In the genomic region with DNA sequence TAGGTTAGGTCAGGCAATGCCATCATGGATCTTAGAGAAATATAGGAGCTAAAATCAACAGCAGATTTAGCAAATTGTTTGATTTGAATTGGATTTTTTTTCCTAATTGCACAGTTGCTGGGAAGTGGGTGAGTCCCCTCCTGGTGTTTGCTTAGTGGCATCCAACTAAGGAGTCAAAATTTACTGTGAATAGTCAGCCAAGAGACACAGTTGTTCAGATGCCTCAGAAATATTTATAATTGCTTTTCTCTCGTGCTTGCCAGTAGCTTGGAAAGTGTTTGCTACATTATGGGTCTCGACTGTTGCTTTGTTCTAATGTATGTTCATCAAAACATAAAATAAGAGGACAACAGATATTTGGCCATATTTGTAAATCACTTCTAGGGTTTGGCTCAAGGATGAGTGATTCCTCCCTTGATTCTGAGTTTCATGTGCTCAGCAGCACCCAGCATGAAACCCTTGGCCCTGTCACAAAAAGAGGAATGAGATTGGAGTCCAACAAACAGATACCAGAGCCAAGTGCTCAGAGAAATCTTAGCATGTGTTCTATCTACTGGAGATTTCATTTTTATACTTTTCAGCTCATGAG, we compare ENCODE assay signal across 15 mouse cellular contexts.
A peak's percentile ranks its signal among the peaks of the same experiment; 100 is the strongest.
DNase-seq lines count a peak whose midpoint lies in the region; ATAC-seq and TF ChIP-seq lines count a peak whose summit lies in the region.
"Had no signal": no experiment of that assay in that cellular context is flagged by ENCODE, and none has a peak within 500 bp of the region (broad histone marks: within the 10 kb centered on the region; RNA-seq: fewer than 3 reads in every experiment).

No protein-coding gene starts in this region.

- no peak for ATAC-seq in kidney, embryonic 15.5 days (replicated peaks; ENCODE audit: low FRiP score)
- no peak for ATAC-seq in midbrain, postnatal 0 days (ENCODE audit: low FRiP score)
- ATAC-seq in midbrain, embryonic 13.5 days: no peak
- ATAC-seq in granulocyte monocyte progenitor cell, adult 5-6 weeks (replicated peaks; ENCODE audit: poor library complexity, severe bottlenecking): no peak
- ATAC-seq: activated CD4-positive, CD25-positive, alpha-beta regulatory T cell, adult 4 months had no signal

- H3K4me3 ChIP-seq in kidney, embryonic 15.5 days (replicated peaks): no peak overlapping the region
- no peak overlapping the region for H3K4me3 ChIP-seq in midbrain, postnatal 0 days (ENCODE audit: low read depth, low read length)
- H3K4me3 ChIP-seq in midbrain, embryonic 13.5 days (replicated peaks): no peak overlapping the region
- H3K4me3 ChIP-seq: limb, embryonic 12.5 days; stomach, embryonic 15.5 days had no signal

- 0 out of 2 replicates have a peak overlapping the region, but pooled peaks have one; percentile 13 for H3K27ac ChIP-seq in kidney, embryonic 15.5 days
- H3K27ac ChIP-seq in midbrain, postnatal 0 days (ENCODE audit: low read depth, low read length): no peak overlapping the region
- no peak overlapping the region for H3K27ac ChIP-seq in midbrain, embryonic 13.5 days
- H3K27ac ChIP-seq: limb, embryonic 12.5 days; stomach, embryonic 15.5 days had no signal

- no peak overlapping the region for H3K9ac ChIP-seq in kidney, embryonic 15.5 days
- no peak overlapping the region for H3K9ac ChIP-seq in midbrain, postnatal 0 days (replicated peaks; ENCODE audit: low read length, poor library complexity, severe bottlenecking)
- H3K9ac ChIP-seq in midbrain, embryonic 13.5 days (replicated peaks): no peak overlapping the region
- H3K9ac ChIP-seq: limb, embryonic 12.5 days; stomach, embryonic 15.5 days had no signal

- 54% methylated on average over 2 of the region's 2 CpGs for WGBS in kidney, embryonic 15.5 days
- WGBS in midbrain, postnatal 0 days: 71% methylated on average over 2 of the region's 2 CpGs
- WGBS in midbrain, embryonic 13.5 days: 77% methylated on average over 2 of the region's 2 CpGs

- no peak overlapping the region for H3K4me2 ChIP-seq in kidney, embryonic 15.5 days
- no peak overlapping the region for H3K4me2 ChIP-seq in midbrain, postnatal 0 days (ENCODE audit: low read depth, low read length, poor library complexity, severe bottlenecking)
- no peak overlapping the region for H3K4me2 ChIP-seq in midbrain, embryonic 13.5 days (replicated peaks)
- H3K4me2 ChIP-seq: limb, embryonic 12.5 days; stomach, embryonic 15.5 days had no signal

- no peaks in the 10 kb centered on the region for H3K27me3 ChIP-seq in kidney, embryonic 15.5 days
- H3K27me3 ChIP-seq in midbrain, postnatal 0 days (ENCODE audit: insufficient read depth, low read length): no peaks in the 10 kb centered on the region
- no peaks in the 10 kb centered on the region for H3K27me3 ChIP-seq in midbrain, embryonic 13.5 days
- H3K27me3 ChIP-seq: limb, embryonic 12.5 days; stomach, embryonic 15.5 days had no signal

- no peak for TF ChIP-seq CTCF in midbrain, postnatal 0 days (IDR thresholded peaks at IDR 0.05)

- H3K36me3 ChIP-seq in kidney, embryonic 15.5 days: no peaks in the 10 kb centered on the region
- H3K36me3 ChIP-seq in midbrain, postnatal 0 days (ENCODE audit: insufficient read depth, low read length): no peaks in the 10 kb centered on the region
- no peaks in the 10 kb centered on the region for H3K36me3 ChIP-seq in midbrain, embryonic 13.5 days
- H3K36me3 ChIP-seq: G1E; limb, embryonic 12.5 days; stomach, embryonic 15.5 days had no signal

- peak; percentile 14 for DNase-seq in gastrocnemius, adult 18-20 months (ENCODE audit: low spot score)
- no peak for DNase-seq in gastrocnemius, postnatal 4 days (ENCODE audit: low spot score in 2 of 2)
- DNase-seq in kidney, adult 18-20 months: no peak
- peak; percentile 24 for DNase-seq in midbrain, postnatal 0 days (ENCODE audit: low spot score)
- peak; percentile 16 for DNase-seq in telencephalon, adult 2 months (ENCODE audit: low read depth, low spot score)
- DNase-seq: B cell, adult 2 months; gastrocnemius, postnatal 36 days; thymus, postnatal 4 days had no signal

- 0 out of 2 replicates have a peak, but pooled peaks cover 5% of the 10 kb centered on the region for H3K4me1 ChIP-seq in kidney, embryonic 15.5 days
- H3K4me1 ChIP-seq in midbrain, postnatal 0 days (ENCODE audit: insufficient read depth, low read length): no peaks in the 10 kb centered on the region
- H3K4me1 ChIP-seq in midbrain, embryonic 13.5 days (replicated peaks): no peaks in the 10 kb centered on the region
- H3K4me1 ChIP-seq: limb, embryonic 12.5 days; stomach, embryonic 15.5 days had no signal

- no peaks in the 10 kb centered on the region for H3K9me3 ChIP-seq in kidney, embryonic 15.5 days (replicated peaks)
- H3K9me3 ChIP-seq in midbrain, postnatal 0 days (ENCODE audit: low read length): no peaks in the 10 kb centered on the region
- no peaks in the 10 kb centered on the region for H3K9me3 ChIP-seq in midbrain, embryonic 13.5 days
- H3K9me3 ChIP-seq: limb, embryonic 12.5 days; stomach, embryonic 15.5 days had no signal

Comparison
In these comparisons a context has a peak if more than half of its experiments do, and no peak if none do; other contexts are left out.
1. DNase-seq: peak in gastrocnemius, adult 18-20 months (single experiment), midbrain, postnatal 0 days (single experiment) and telencephalon, adult 2 months (single experiment); none in gastrocnemius, postnatal 4 days (0 of 2) and kidney, adult 18-20 months (single experiment).